12 mouse cellular contexts compared by ENCODE assay signal in the genomic region with DNA sequence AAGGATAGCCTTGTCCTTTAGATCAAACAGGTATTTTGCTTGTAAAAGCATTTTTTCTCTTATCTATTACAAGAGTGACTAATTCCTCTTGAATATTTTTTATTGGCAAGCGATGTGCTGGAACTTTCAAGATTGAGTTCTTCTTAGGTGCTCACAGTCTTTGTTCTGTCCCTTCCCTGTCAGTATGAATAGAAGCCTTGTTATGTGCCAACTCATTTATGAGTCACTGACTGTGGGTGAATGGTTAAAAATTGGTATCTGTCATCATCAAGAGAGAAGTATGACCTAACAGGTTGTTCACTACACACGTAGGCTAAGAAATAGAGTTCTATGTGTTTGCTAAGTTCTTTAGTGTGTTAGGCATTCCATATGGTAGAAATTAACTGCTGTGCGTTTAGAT.
"Had no signal": no experiment of that assay in that cellular context is flagged by ENCODE, and none has a peak within 500 bp of the region (broad histone marks: within the 10 kb centered on the region; RNA-seq: fewer than 3 reads in every experiment).

No protein-coding gene starts in this region.

- DNase-seq: liver, postnatal 0 days; lung, adult 2 months; lung, postnatal 14 days; lung, postnatal 36 days; retina, postnatal 1 day; right cerebral cortex, adult 18-20 months; right cerebral cortex, postnatal 25 days; right cerebral cortex, postnatal 4 days; spleen, adult 18-20 months; thymus, adult 18-20 months; thymus, postnatal 14 days; thymus, postnatal 36 days had no signal
